Mouse (Mus musculus): ENCODE data around the gene Zfp791. TPM values are rescaled to one million over a fixed set of nuclear protein-coding genes. Genes with fewer than 3 reads are reported as not detected.
A peak's percentile ranks its signal among the peaks of the same experiment; 100 is the strongest.
"Not testable (repeated sequence)": the region's sequence is repeated elsewhere in the genome, so short reads cannot be mapped to it uniquely, and the experiment has no call there.

Zfp791 gene
- total RNA-seq, 2 experiments from 2014 or later, result 7.0 to 7.9 TPM

GRCm38 (mm10) chr8:85100076-85100665 is 22.7 kb downstream of the Zfp791 start:
- intact Hi-C loops (cut with DNase I), result no loop called here
- DNase-seq (ENCODE audit: extremely low spot score in 1 of 2, low spot score in 2 of 2), result no peak
- Histone ChIP-seq H3K4me3 (no peak overlapping the region), H3K27ac (no peak overlapping the region)
- TF ChIP-seq CTCF (IDR thresholded peaks at IDR 0.05), result no peak

GRCm38 (mm10) chr8:85096850-85097249 is 26.0 kb downstream of the Zfp791 start:
- DNase-seq (ENCODE audit: extremely low spot score in 1 of 2, low spot score in 2 of 2), result no peak
- intact Hi-C loops (cut with DNase I), result no loop called here

GRCm38 (mm10) chr8:85096196-85096595 is 26.7 kb downstream of the Zfp791 start:
- intact Hi-C loops (cut with DNase I), result no loop called here
- Histone ChIP-seq H3K4me3 (no peak overlapping the region), H3K27ac (no peak overlapping the region)
- TF ChIP-seq CTCF (IDR thresholded peaks at IDR 0.05), result no peak
- DNase-seq (ENCODE audit: extremely low spot score in 1 of 2, low spot score in 2 of 2), result no peak

More at GRCm38 (mm10) chr8:85096850-85097249, 26.0 kb downstream of the Zfp791 start:
- no peak for TF ChIP-seq CTCF (IDR thresholded peaks at IDR 0.05)
- Histone ChIP-seq H3K4me3 (no peak overlapping the region), H3K27ac (no peak overlapping the region)

DNA sequence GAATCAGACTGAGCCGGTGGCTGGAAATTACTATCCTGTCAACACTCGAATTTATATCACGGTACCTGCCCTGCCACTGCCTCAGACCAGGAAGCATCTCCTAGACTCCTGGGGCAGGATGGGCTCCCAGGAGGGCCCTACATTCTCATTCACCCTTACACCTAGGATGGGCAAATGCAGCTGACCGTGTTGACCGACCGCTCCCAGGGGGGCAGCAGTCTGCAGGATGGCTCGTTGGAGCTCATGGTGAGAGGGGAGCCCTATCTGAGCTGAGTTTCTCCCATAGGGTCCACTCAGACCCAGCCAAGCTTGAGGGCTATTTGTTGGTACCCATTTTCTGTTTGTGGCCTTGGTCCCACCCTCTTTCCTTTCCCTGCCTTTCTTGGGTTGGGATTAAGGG is 27.3 kb downstream of the Zfp791 start:
- no peak for DNase-seq (ENCODE audit: extremely low spot score in 1 of 2, low spot score in 2 of 2)
- Histone ChIP-seq H3K27ac (no peak overlapping the region), H3K4me3 (no peak overlapping the region)
- intact Hi-C loops (cut with DNase I), result no loop called here
- no peak for TF ChIP-seq CTCF (IDR thresholded peaks at IDR 0.05)

DNA sequence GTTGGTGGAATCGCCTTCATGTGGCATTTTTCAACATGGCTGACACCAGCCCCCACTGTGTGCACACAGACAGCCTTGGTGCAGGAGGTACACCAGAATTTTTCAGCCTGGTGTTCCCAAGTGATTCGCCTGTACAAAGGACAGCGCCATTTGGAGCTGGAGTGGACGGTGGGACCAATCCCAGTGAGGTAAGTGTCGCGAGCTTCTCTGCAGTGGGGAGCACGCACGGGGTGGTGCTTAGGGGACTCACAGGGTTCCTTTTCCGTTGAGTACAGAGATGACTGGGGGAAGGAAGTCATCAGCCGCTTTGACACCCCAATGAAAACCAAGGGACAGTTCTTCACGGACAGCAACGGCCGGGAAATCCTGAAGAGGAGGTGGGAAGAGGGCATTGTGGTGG is 27.8 kb downstream of the Zfp791 start:
- no peak overlapping the region for H3K27ac ChIP-seq
- no peak for TF ChIP-seq CTCF (IDR thresholded peaks at IDR 0.05)
- H3K4me3 ChIP-seq, result no peak overlapping the region
- intact Hi-C loops (cut with DNase I), result no loop called here
- DNase-seq (ENCODE audit: extremely low spot score in 1 of 2, low spot score in 2 of 2), result no peak

GRCm38 (mm10) chr8:85091526-85092090 is 31.3 kb downstream of the Zfp791 start:
- no peak for TF ChIP-seq CTCF (IDR thresholded peaks at IDR 0.05)
- Histone ChIP-seq H3K4me3 (no peak overlapping the region), H3K27ac (no peak overlapping the region)
- intact Hi-C loops (cut with DNase I), result no loop called here
- no peak for DNase-seq (ENCODE audit: extremely low spot score in 1 of 2, low spot score in 2 of 2)

DNA sequence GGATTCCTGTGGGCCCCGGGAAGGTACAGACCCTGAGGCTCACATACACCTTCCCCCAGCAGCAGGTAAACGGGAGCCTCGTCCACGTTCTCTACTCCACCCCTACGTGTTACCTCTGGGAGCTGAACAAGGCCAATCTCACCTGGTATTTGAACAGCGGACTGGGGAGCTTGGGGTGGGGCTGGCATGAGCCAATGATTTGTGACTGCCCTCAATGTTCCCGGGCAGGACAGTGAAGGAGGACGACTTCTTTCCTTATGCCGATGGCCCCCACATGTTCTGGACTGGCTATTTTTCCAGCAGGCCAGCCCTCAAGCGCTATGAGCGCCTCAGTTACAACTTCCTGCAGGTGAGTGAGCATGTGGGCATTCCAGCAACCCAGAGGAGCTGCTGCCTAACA is 32.0 kb downstream of the Zfp791 start:
- intact Hi-C loops (cut with DNase I), result no loop called here
- DNase-seq (ENCODE audit: extremely low spot score in 1 of 2, low spot score in 2 of 2), result no peak
- TF ChIP-seq CTCF (IDR thresholded peaks at IDR 0.05), result no peak
- no peak overlapping the region for H3K4me3 ChIP-seq
- H3K27ac ChIP-seq, result no peak overlapping the region

DNA sequence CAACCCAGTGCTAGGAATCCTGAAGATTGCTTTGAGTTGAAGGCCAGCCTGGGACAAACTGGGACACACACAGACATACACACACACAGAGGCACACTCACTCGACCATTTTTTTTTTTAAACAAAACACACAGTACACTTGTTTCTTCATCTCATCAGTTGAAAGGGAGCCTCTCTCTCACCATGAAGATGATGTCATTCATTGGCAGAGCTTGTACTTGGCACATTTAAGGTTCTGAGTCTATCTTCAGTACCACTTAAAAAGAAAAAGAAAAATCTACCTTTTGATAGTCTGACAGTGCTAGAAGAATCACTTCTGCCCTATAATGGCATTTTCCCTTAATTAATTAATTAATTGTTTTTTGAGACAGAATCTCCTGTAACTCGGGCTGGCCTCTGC is 34.1 kb downstream of the Zfp791 start:
- intact Hi-C loops (cut with DNase I), result no loop called here
- DNase-seq (ENCODE audit: extremely low spot score in 1 of 2, low spot score in 2 of 2), result no peak
- no peak for TF ChIP-seq CTCF (IDR thresholded peaks at IDR 0.05)

GRCm38 (mm10) chr8:85086238-85086637 is 36.7 kb downstream of the Zfp791 start:
- intact Hi-C loops (cut with DNase I), result no loop called here
- DNase-seq (ENCODE audit: extremely low spot score in 1 of 2, low spot score in 2 of 2), result no peak
- Histone ChIP-seq H3K27ac (no peak overlapping the region), H3K4me3 (no peak overlapping the region)
- peak; percentile 46 for TF ChIP-seq CTCF (IDR thresholded peaks at IDR 0.05)

More for the DNA sequence above, 34.1 kb downstream of the Zfp791 start:
- H3K4me3 ChIP-seq, result no peak overlapping the region
- H3K27ac ChIP-seq, result no peak overlapping the region

DNA sequence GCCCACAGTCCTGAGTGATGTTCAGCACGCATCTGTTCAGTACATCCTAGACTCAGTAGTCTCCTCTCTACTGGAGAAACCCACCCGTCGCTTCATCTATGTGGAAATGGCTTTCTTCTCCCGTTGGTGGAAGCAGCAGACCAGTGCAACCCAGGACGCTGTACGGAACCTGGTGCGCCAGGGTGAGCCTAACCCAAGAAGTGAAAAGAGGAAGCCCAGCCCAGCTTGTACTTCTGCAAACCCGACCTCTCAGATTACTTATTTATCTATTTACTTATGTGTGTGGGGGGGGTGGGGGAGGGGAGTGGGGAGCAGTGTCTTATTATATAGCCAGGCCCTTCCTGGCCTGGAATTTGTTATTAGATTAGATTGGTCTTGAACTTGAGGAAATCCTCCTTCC is 38.3 kb downstream of the Zfp791 start:
- TF ChIP-seq CTCF (IDR thresholded peaks at IDR 0.05), result no peak
- Histone ChIP-seq H3K4me3 (no peak overlapping the region), H3K27ac (no peak overlapping the region)
- intact Hi-C loops (cut with DNase I), result loop anchor here (5.0 kb wide), 1 partner anchor 213 kb away; the partner anchor contains the start of genes Orc6 and Vps35
- DNase-seq (ENCODE audit: extremely low spot score in 1 of 2, low spot score in 2 of 2), result no peak

- intact Hi-C loops (cut with DNase I), result loop anchor here (5.0 kb wide), 1 partner anchor 214 kb away; the partner anchor contains the start of genes Orc6 and Vps35
- peak; percentile 37 for TF ChIP-seq CTCF (IDR thresholded peaks at IDR 0.05)
- Histone ChIP-seq H3K4me3 (peak within 1 kb of the TSS; percentile 68), H3K27ac (peak within 1 kb of the TSS; percentile 51)
- peak; percentile 83 to 87 for DNase-seq (ENCODE audit: extremely low spot score in 1 of 2, low spot score in 2 of 2)
Observed at GRCm38 (mm10) chr8:85083108-85083813, 39.6 kb downstream of the Zfp791 start, which contains the start of gene Man2b1. Gene Man2b1 (plus strand): TSS chr8:85083270.

DNA sequence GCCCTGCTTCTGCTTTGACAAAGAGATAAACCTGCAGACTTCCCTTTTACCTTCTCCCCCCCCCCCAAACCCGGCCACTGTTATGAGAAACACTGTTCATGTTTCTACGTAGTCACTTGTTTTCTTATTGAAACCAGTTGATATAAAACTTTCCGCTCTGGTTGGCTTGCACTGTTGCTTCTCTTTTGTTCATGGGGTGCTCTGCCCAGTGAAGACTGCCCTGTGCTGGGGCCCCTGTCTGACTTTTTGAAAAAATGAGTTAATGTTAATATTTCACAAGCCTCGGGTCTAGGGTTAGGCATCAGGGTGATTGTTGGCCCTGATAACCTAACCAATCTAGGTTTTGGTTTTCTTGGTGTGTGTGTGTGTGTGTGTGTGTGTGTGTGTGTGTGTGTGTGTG is 40.7 kb downstream of the Zfp791 start:
- intact Hi-C loops (cut with DNase I), result loop anchor here (5.0 kb wide), 1 partner anchor 215 kb away; the partner anchor contains the start of genes Orc6 and Vps35
- not testable (repeated sequence) for DNase-seq (ENCODE audit: extremely low spot score in 1 of 2, low spot score in 2 of 2); H3K4me3 ChIP-seq; H3K27ac ChIP-seq
